Mouse (Mus musculus): Measurements from ENCODE around the gene Lrig3. TPM values are rescaled to one million over a fixed set of nuclear protein-coding genes. Genes with fewer than 3 reads are reported as not detected.

Gene Lrig3
- polyA plus RNA-seq, 1 experiment = 8.0 TPM

- TF ChIP-seq POLR2A (IDR thresholded peaks at IDR 0.05; ENCODE audit: insufficient read length, low read depth) (no peak), TCF12 (IDR thresholded peaks at IDR 0.05; ENCODE audit: insufficient read depth, poor library complexity, severe bottlenecking) (no peak), SRF (IDR thresholded peaks at IDR 0.05; ENCODE audit: control insufficient read depth, insufficient read length, low read depth) (no peak), MYOG (IDR thresholded peaks at IDR 0.05; ENCODE audit: control insufficient read depth in 1 of 3, insufficient read depth in 1 of 3, insufficient read length in 2 of 3, low read depth in 2 of 3) (no peak), POLR2AphosphoS2 (IDR thresholded peaks at IDR 0.05; ENCODE audit: insufficient read length, low read depth) (no peak), E2F4 (IDR thresholded peaks at IDR 0.05; ENCODE audit: insufficient read depth) (no peak), REST (IDR thresholded peaks at IDR 0.05; ENCODE audit: insufficient read depth, insufficient read length) (no peak), USF1 (IDR thresholded peaks at IDR 0.05; ENCODE audit: low read depth) (no peak), TCF3 (IDR thresholded peaks at IDR 0.05; ENCODE audit: insufficient read length, low read depth) (no peak), CEBPB (IDR thresholded peaks at IDR 0.05; ENCODE audit: insufficient read depth, poor library complexity, severe bottlenecking) (no peak), MAX (IDR thresholded peaks at IDR 0.05; ENCODE audit: low read depth) (no peak), MYOD1 (IDR thresholded peaks at IDR 0.05; ENCODE audit: control insufficient read depth in 1 of 3, insufficient read length in 2 of 3, low read depth in 2 of 3) (no peak)
- no peaks in the 10 kb centered on the region for H3K27me3 ChIP-seq (ENCODE audit: control insufficient read depth, insufficient read depth, insufficient read length)
- H3K36me3 ChIP-seq (ENCODE audit: control insufficient read depth, insufficient read depth) = peaks cover 35% of the 10 kb centered on the region
- no peak overlapping the region for H3ac ChIP-seq (ENCODE audit: control insufficient read depth, insufficient read length)
- H3K79me2 ChIP-seq (ENCODE audit: control insufficient read depth, insufficient read depth) = peaks cover 24% of the 10 kb centered on the region
- no peak overlapping the region for H3K4me3 ChIP-seq
- H3K4me2 ChIP-seq (ENCODE audit: low read depth) = no peak overlapping the region
Observed at GRCm38 (mm10) chr10:125995701-125996100, 29.7 kb downstream of the Lrig3 start.

- no peak overlapping the region for H3K4me3 ChIP-seq
- peaks cover 35% of the 10 kb centered on the region for H3K36me3 ChIP-seq (ENCODE audit: control insufficient read depth, insufficient read depth)
- TF ChIP-seq USF1 (IDR thresholded peaks at IDR 0.05; ENCODE audit: low read depth) (no peak), TCF12 (IDR thresholded peaks at IDR 0.05; ENCODE audit: insufficient read depth, poor library complexity, severe bottlenecking) (no peak), TCF3 (IDR thresholded peaks at IDR 0.05; ENCODE audit: insufficient read length, low read depth) (no peak), MYOD1 (IDR thresholded peaks at IDR 0.05; ENCODE audit: control insufficient read depth in 1 of 3, insufficient read length in 2 of 3, low read depth in 2 of 3) (no peak), POLR2AphosphoS2 (IDR thresholded peaks at IDR 0.05; ENCODE audit: insufficient read length, low read depth) (no peak), E2F4 (IDR thresholded peaks at IDR 0.05; ENCODE audit: insufficient read depth) (no peak), SRF (IDR thresholded peaks at IDR 0.05; ENCODE audit: control insufficient read depth, insufficient read length, low read depth) (no peak), REST (IDR thresholded peaks at IDR 0.05; ENCODE audit: insufficient read depth, insufficient read length) (no peak), MYOG (IDR thresholded peaks at IDR 0.05; ENCODE audit: control insufficient read depth in 1 of 3, insufficient read depth in 1 of 3, insufficient read length in 2 of 3, low read depth in 2 of 3) (no peak), CEBPB (IDR thresholded peaks at IDR 0.05; ENCODE audit: insufficient read depth, poor library complexity, severe bottlenecking) (no peak), MAX (IDR thresholded peaks at IDR 0.05; ENCODE audit: low read depth) (no peak), POLR2A (IDR thresholded peaks at IDR 0.05; ENCODE audit: insufficient read length, low read depth) (no peak)
- no peak overlapping the region for H3ac ChIP-seq (ENCODE audit: control insufficient read depth, insufficient read length)
- no peak overlapping the region for H3K4me2 ChIP-seq (ENCODE audit: low read depth)
- H3K79me2 ChIP-seq (ENCODE audit: control insufficient read depth, insufficient read depth) = peaks cover 14% of the 10 kb centered on the region
- no peaks in the 10 kb centered on the region for H3K27me3 ChIP-seq (ENCODE audit: control insufficient read depth, insufficient read depth, insufficient read length)
Observed at GRCm38 (mm10) chr10:125996989-125997388, 31.0 kb downstream of the Lrig3 start.

- Histone ChIP-seq H3K4me2 (ENCODE audit: low read depth) (no peak overlapping the region), H3K79me2 (ENCODE audit: control insufficient read depth, insufficient read depth) (no peaks in the 10 kb centered on the region), H3K36me3 (ENCODE audit: control insufficient read depth, insufficient read depth) (peaks cover 50% of the 10 kb centered on the region), H3K27me3 (ENCODE audit: control insufficient read depth, insufficient read depth, insufficient read length) (no peaks in the 10 kb centered on the region), H3K4me3 (no peak overlapping the region), H3ac (ENCODE audit: control insufficient read depth, insufficient read length) (no peak overlapping the region)
- TF ChIP-seq CEBPB (IDR thresholded peaks at IDR 0.05; ENCODE audit: insufficient read depth, poor library complexity, severe bottlenecking) = no peak
- no peak for TF ChIP-seq MYOD1 (IDR thresholded peaks at IDR 0.05; ENCODE audit: control insufficient read depth in 1 of 3, insufficient read length in 2 of 3, low read depth in 2 of 3)
- TF ChIP-seq POLR2AphosphoS2 (IDR thresholded peaks at IDR 0.05; ENCODE audit: insufficient read length, low read depth) = no peak
- no peak for TF ChIP-seq USF1 (IDR thresholded peaks at IDR 0.05; ENCODE audit: low read depth)
- TF ChIP-seq TCF12 (IDR thresholded peaks at IDR 0.05; ENCODE audit: insufficient read depth, poor library complexity, severe bottlenecking) = no peak
- TF ChIP-seq SRF (IDR thresholded peaks at IDR 0.05; ENCODE audit: control insufficient read depth, insufficient read length, low read depth) = no peak
- TF ChIP-seq POLR2A (IDR thresholded peaks at IDR 0.05; ENCODE audit: insufficient read length, low read depth) = no peak
Observed at GRCm38 (mm10) chr10:125999561-125999960, 33.6 kb downstream of the Lrig3 start.

- TF ChIP-seq E2F4 (IDR thresholded peaks at IDR 0.05; ENCODE audit: insufficient read depth) (no peak), CEBPB (IDR thresholded peaks at IDR 0.05; ENCODE audit: insufficient read depth, poor library complexity, severe bottlenecking) (no peak), TCF12 (IDR thresholded peaks at IDR 0.05; ENCODE audit: insufficient read depth, poor library complexity, severe bottlenecking) (no peak), POLR2AphosphoS2 (IDR thresholded peaks at IDR 0.05; ENCODE audit: insufficient read length, low read depth) (no peak), SRF (IDR thresholded peaks at IDR 0.05; ENCODE audit: control insufficient read depth, insufficient read length, low read depth) (no peak), POLR2A (IDR thresholded peaks at IDR 0.05; ENCODE audit: insufficient read length, low read depth) (no peak)
- no peak overlapping the region for H3K4me2 ChIP-seq (ENCODE audit: low read depth)
- no peaks in the 10 kb centered on the region for H3K27me3 ChIP-seq (ENCODE audit: control insufficient read depth, insufficient read depth, insufficient read length)
- peaks cover 44% of the 10 kb centered on the region for H3K36me3 ChIP-seq (ENCODE audit: control insufficient read depth, insufficient read depth)
- no peak overlapping the region for H3ac ChIP-seq (ENCODE audit: control insufficient read depth, insufficient read length)
- no peak overlapping the region for H3K4me3 ChIP-seq
- no peaks in the 10 kb centered on the region for H3K79me2 ChIP-seq (ENCODE audit: control insufficient read depth, insufficient read depth)
Observed at GRCm38 (mm10) chr10:126000861-126001390, 35.0 kb downstream of the Lrig3 start.

Data from myocyte (in vitro differentiated cells).